Mouse (Mus musculus): ENCODE data around the gene Ipcef1. TPM values are rescaled to one million over a fixed set of nuclear protein-coding genes. Genes with fewer than 3 reads are reported as not detected.

Gene Ipcef1
- polyA plus RNA-seq, 1 experiment from 2014 or later = 0.46 TPM

- Histone ChIP-seq H3K4me3 (ENCODE audit: low read depth, low read length) (no peak overlapping the region), H3K27ac (replicated peaks; ENCODE audit: low read depth, low read length) (no peak overlapping the region), H3K4me1 (ENCODE audit: control insufficient read depth, insufficient read depth, low read length) (peaks cover 6% of the 10 kb centered on the region), H3K36me3 (ENCODE audit: control insufficient read depth, insufficient read depth, low read length) (no peaks in the 10 kb centered on the region), H3K4me2 (ENCODE audit: low read depth, low read length) (no peak overlapping the region), H3K27me3 (replicated peaks; ENCODE audit: control insufficient read depth, insufficient read depth, low read length) (no peaks in the 10 kb centered on the region), H3K9me3 (ENCODE audit: control insufficient read depth, low read length) (no peaks in the 10 kb centered on the region), H3K9ac (ENCODE audit: low read depth, low read length) (no peak overlapping the region)
- no peak for ATAC-seq (ENCODE audit: low read depth)
- WGBS = 71% methylated on average over 3 of the region's 3 CpGs
- DNase-seq (ENCODE audit: low spot score) = no peak
These were observed 2.4 kb downstream of the Ipcef1 start for GRCm38 (mm10) chr10:7049901-7050300.

DNA sequence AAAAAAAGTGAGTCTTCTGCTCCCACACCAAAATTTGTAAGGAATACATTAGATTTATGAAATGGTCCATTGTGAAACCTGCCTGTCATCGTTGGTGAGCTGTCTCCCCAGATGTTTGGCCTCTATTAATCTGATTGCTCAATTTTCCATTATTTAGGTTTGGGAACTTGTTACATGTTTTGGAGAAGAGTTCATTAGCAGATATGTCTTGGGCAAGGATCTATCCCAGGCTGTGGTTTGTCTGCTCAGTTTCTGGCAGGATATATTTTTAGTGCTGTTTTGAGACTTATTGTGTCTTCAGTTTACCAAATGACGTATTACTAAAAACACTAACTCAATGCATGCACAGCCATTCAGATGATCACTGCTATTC, 4.4 kb downstream of the Ipcef1 start:
- WGBS = 56% methylated on average over 2 of the region's 2 CpGs
- Histone ChIP-seq H3K36me3 (ENCODE audit: control insufficient read depth, insufficient read depth, low read length) (no peaks in the 10 kb centered on the region), H3K4me1 (ENCODE audit: control insufficient read depth, insufficient read depth, low read length) (peaks cover 6% of the 10 kb centered on the region), H3K9ac (ENCODE audit: low read depth, low read length) (no peak overlapping the region), H3K27me3 (replicated peaks; ENCODE audit: control insufficient read depth, insufficient read depth, low read length) (no peaks in the 10 kb centered on the region), H3K9me3 (ENCODE audit: control insufficient read depth, low read length) (no peaks in the 10 kb centered on the region), H3K4me3 (ENCODE audit: low read depth, low read length) (no peak overlapping the region), H3K27ac (replicated peaks; ENCODE audit: low read depth, low read length) (no peak overlapping the region), H3K4me2 (ENCODE audit: low read depth, low read length) (no peak overlapping the region)
- DNase-seq (ENCODE audit: low spot score) (no peak), ATAC-seq (ENCODE audit: low read depth) (no peak)

GRCm38 (mm10) chr10:7047288-7047918, 4.9 kb downstream of the Ipcef1 start:
- Histone ChIP-seq H3K4me3 (ENCODE audit: low read depth, low read length) (no peak overlapping the region), H3K27me3 (replicated peaks; ENCODE audit: control insufficient read depth, insufficient read depth, low read length) (no peaks in the 10 kb centered on the region), H3K4me2 (ENCODE audit: low read depth, low read length) (no peak overlapping the region), H3K4me1 (ENCODE audit: control insufficient read depth, insufficient read depth, low read length) (peaks cover 3% of the 10 kb centered on the region), H3K36me3 (ENCODE audit: control insufficient read depth, insufficient read depth, low read length) (no peaks in the 10 kb centered on the region), H3K9me3 (ENCODE audit: control insufficient read depth, low read length) (no peaks in the 10 kb centered on the region), H3K9ac (ENCODE audit: low read depth, low read length) (no peak overlapping the region), H3K27ac (replicated peaks; ENCODE audit: low read depth, low read length) (no peak overlapping the region; the same call in 1 of the 2 replicates)
- DNase-seq (ENCODE audit: low spot score) (peak; percentile 80), ATAC-seq (ENCODE audit: low read depth) (peak; percentile 70)
- 33% methylated on average over 10 of the region's 10 CpGs for WGBS

DNA sequence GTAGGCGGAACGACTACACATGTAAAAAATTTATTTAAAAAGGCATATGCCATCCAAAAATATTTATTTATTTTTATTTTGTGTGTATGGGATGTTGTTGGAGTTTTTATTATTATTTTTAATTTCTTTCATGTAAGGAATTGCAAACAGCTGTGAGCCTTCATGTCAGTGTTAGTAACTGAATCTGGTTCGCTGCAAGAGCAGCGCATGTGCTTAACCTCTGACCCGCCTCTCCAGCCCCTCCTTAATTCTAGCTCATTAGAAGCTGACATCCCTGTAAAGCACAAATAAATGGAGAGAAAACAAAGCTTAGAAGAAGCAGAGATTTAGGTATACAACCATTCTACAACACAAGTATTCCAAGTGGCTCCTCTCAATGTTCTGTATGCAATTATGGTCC, 8.4 kb downstream of the Ipcef1 start:
- peaks cover 9% of the 10 kb centered on the region for H3K4me1 ChIP-seq (ENCODE audit: control insufficient read depth, insufficient read depth, low read length)
- no peaks in the 10 kb centered on the region for H3K9me3 ChIP-seq (ENCODE audit: control insufficient read depth, low read length)
- no peak overlapping the region for H3K9ac ChIP-seq (ENCODE audit: low read depth, low read length)
- WGBS = 63% methylated on average over 5 of the region's 5 CpGs
- DNase-seq (ENCODE audit: low spot score) (no peak), ATAC-seq (ENCODE audit: low read depth) (no peak)
- no peaks in the 10 kb centered on the region for H3K36me3 ChIP-seq (ENCODE audit: control insufficient read depth, insufficient read depth, low read length)
- H3K4me2 ChIP-seq (ENCODE audit: low read depth, low read length) = no peak overlapping the region
- no peak overlapping the region for H3K4me3 ChIP-seq (ENCODE audit: low read depth, low read length)
- no peak overlapping the region for H3K27ac ChIP-seq (replicated peaks; ENCODE audit: low read depth, low read length)
- no peaks in the 10 kb centered on the region for H3K27me3 ChIP-seq (replicated peaks; ENCODE audit: control insufficient read depth, insufficient read depth, low read length)

- H3K27ac ChIP-seq (replicated peaks; ENCODE audit: low read depth, low read length) = no peak overlapping the region
- no peak overlapping the region for H3K4me3 ChIP-seq (ENCODE audit: low read depth, low read length)
- H3K9ac ChIP-seq (ENCODE audit: low read depth, low read length) = no peak overlapping the region
- H3K27me3 ChIP-seq (replicated peaks; ENCODE audit: control insufficient read depth, insufficient read depth, low read length) = no peaks in the 10 kb centered on the region
- no peak for ATAC-seq (ENCODE audit: low read depth)
- no peak for DNase-seq (ENCODE audit: low spot score)
- no peaks in the 10 kb centered on the region for H3K36me3 ChIP-seq (ENCODE audit: control insufficient read depth, insufficient read depth, low read length)
- H3K4me1 ChIP-seq (ENCODE audit: control insufficient read depth, insufficient read depth, low read length) = peaks cover 9% of the 10 kb centered on the region
- H3K4me2 ChIP-seq (ENCODE audit: low read depth, low read length) = no peak overlapping the region
- no peaks in the 10 kb centered on the region for H3K9me3 ChIP-seq (ENCODE audit: control insufficient read depth, low read length)
These were observed 11.2 kb downstream of the Ipcef1 start for GRCm38 (mm10) chr10:7041032-7041431.

GRCm38 (mm10) chr10:7037194-7037593, 15.1 kb downstream of the Ipcef1 start:
- Histone ChIP-seq H3K4me3 (ENCODE audit: low read depth, low read length) (no peak overlapping the region), H3K36me3 (ENCODE audit: control insufficient read depth, insufficient read depth, low read length) (no peaks in the 10 kb centered on the region), H3K9ac (ENCODE audit: low read depth, low read length) (no peak overlapping the region), H3K4me2 (ENCODE audit: low read depth, low read length) (no peak overlapping the region), H3K9me3 (ENCODE audit: control insufficient read depth, low read length) (no peaks in the 10 kb centered on the region), H3K4me1 (ENCODE audit: control insufficient read depth, insufficient read depth, low read length) (peaks cover 9% of the 10 kb centered on the region), H3K27ac (replicated peaks; ENCODE audit: low read depth, low read length) (no peak overlapping the region), H3K27me3 (replicated peaks; ENCODE audit: control insufficient read depth, insufficient read depth, low read length) (no peaks in the 10 kb centered on the region)
- ATAC-seq (ENCODE audit: low read depth) (no peak), DNase-seq (ENCODE audit: low spot score) (no peak)
- 91% methylated on average over 5 of the region's 5 CpGs for WGBS

DNA sequence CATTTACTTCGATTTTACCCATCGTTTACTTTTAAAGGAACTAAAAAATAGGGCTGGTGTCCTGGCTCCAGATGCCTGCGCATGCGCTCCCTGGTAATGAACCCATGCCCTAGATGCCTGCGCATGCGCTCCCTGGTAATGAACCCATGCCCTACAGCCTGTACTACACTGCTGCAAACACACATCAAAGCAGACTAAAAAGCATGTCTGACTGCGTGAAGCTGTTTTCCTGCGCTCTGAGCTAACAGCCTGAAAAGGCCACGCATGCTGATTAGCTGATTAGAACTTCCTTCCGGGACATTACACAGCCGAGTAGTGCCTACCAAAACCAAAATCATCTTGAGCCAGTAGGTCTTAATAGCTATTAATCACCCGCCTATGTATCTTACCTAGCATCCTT, 16.7 kb downstream of the Ipcef1 start:
- H3K9ac ChIP-seq (ENCODE audit: low read depth, low read length) = no peak overlapping the region
- ATAC-seq (ENCODE audit: low read depth) (no peak), DNase-seq (ENCODE audit: low spot score) (no peak)
- H3K4me1 ChIP-seq (ENCODE audit: control insufficient read depth, insufficient read depth, low read length) = peaks cover 6% of the 10 kb centered on the region
- no peak overlapping the region for H3K27ac ChIP-seq (replicated peaks; ENCODE audit: low read depth, low read length)
- H3K27me3 ChIP-seq (replicated peaks; ENCODE audit: control insufficient read depth, insufficient read depth, low read length) = no peaks in the 10 kb centered on the region
- no peak overlapping the region for H3K4me3 ChIP-seq (ENCODE audit: low read depth, low read length)
- H3K4me2 ChIP-seq (ENCODE audit: low read depth, low read length) = no peak overlapping the region
- H3K36me3 ChIP-seq (ENCODE audit: control insufficient read depth, insufficient read depth, low read length) = no peaks in the 10 kb centered on the region
- H3K9me3 ChIP-seq (ENCODE audit: control insufficient read depth, low read length) = no peaks in the 10 kb centered on the region
- 71% methylated on average over 12 of the region's 12 CpGs for WGBS

DNA sequence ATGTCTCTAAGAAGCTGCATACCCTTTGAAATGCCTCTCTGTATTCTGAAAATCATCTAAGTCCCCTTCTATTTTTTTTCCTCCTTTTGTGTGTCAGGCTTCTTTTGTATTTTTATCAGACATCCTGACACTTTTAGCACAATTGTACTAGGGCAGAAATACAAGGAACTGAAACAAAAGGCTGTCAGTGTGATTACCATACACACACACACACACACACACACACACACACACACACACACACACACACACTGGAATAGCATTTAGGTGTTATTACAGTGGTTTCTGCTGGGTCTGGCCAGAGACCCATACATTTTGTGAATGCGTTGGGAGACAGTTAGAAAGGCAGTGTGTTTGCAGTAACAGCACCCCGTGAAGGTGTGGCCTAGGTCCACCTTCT, 18.8 kb downstream of the Ipcef1 start:
- no peaks in the 10 kb centered on the region for H3K36me3 ChIP-seq (ENCODE audit: control insufficient read depth, insufficient read depth, low read length)
- DNase-seq (ENCODE audit: low spot score) (no peak), ATAC-seq (ENCODE audit: low read depth) (no peak)
- 98% methylated on average over 2 of the region's 2 CpGs for WGBS
- no peak overlapping the region for H3K4me3 ChIP-seq (ENCODE audit: low read depth, low read length)
- H3K9ac ChIP-seq (ENCODE audit: low read depth, low read length) = no peak overlapping the region
- no peak overlapping the region for H3K4me2 ChIP-seq (ENCODE audit: low read depth, low read length)
- no peak overlapping the region for H3K27ac ChIP-seq (replicated peaks; ENCODE audit: low read depth, low read length)
- no peaks in the 10 kb centered on the region for H3K4me1 ChIP-seq (ENCODE audit: control insufficient read depth, insufficient read depth, low read length)
- H3K9me3 ChIP-seq (ENCODE audit: control insufficient read depth, low read length) = no peaks in the 10 kb centered on the region
- no peaks in the 10 kb centered on the region for H3K27me3 ChIP-seq (replicated peaks; ENCODE audit: control insufficient read depth, insufficient read depth, low read length)

DNA sequence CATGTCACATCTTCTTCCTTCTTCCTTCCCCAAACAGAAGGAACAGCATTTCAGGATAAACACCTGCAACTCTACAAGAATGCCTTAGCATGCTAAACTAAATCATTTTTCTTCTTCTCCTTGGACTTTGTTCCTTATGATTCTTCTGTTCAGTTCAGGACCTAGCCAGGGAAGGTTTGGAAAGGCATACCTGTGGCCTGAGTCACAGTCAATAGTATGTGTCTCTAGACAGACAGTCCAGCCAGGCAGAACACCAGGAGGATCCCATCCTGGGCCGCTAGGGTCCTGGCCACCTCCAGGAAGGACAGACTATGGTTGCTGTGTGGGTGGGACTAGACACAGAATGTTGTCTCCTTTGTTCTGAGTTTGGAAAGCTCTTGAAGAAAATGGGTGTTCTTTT, 27.2 kb downstream of the Ipcef1 start:
- 77% methylated on average over 1 of the region's 1 CpGs for WGBS
- Histone ChIP-seq H3K4me3 (ENCODE audit: low read depth, low read length) (no peak overlapping the region), H3K4me2 (ENCODE audit: low read depth, low read length) (no peak overlapping the region), H3K27me3 (replicated peaks; ENCODE audit: control insufficient read depth, insufficient read depth, low read length) (no peaks in the 10 kb centered on the region), H3K9ac (ENCODE audit: low read depth, low read length) (no peak overlapping the region), H3K27ac (replicated peaks; ENCODE audit: low read depth, low read length) (no peak overlapping the region), H3K36me3 (ENCODE audit: control insufficient read depth, insufficient read depth, low read length) (no peaks in the 10 kb centered on the region), H3K4me1 (ENCODE audit: control insufficient read depth, insufficient read depth, low read length) (no peaks in the 10 kb centered on the region), H3K9me3 (ENCODE audit: control insufficient read depth, low read length) (no peaks in the 10 kb centered on the region)
- no peak for ATAC-seq (ENCODE audit: low read depth)
- DNase-seq (ENCODE audit: low spot score) = no peak

Measured in embryonic facial prominence, embryonic 14.5 days (tissue).